Mouse (Mus musculus): ENCODE measurements at regions not wholly inside any gene's neighbourhood (a gene's known extent, or its start where the extent isn't known, plus 50 kb on each side); places are given as distances from the start of the nearest gene placed in this dataset.
A peak's percentile ranks its signal among the peaks of the same experiment; 100 is the strongest.
"Not testable (repeated sequence)": the region's sequence is repeated elsewhere in the genome, so short reads cannot be mapped to it uniquely, and the experiment has no call there.

- intact Hi-C loops (cut with DNase I) = no loop called here
- Histone ChIP-seq H3K4me3 (no peak overlapping the region), H3K27ac (no peak overlapping the region)
- TF ChIP-seq CTCF (IDR thresholded peaks at IDR 0.05) = no peak
- DNase-seq (ENCODE audit: extremely low spot score in 1 of 2, low spot score in 2 of 2) = peak in 1 of 2 experiments; percentile 16
Measured at GRCm38 (mm10) chr16:79406216-79406615, 315.3 kb upstream of the Tmprss15 start.

GRCm38 (mm10) chr16:79404064-79404463 is 313.2 kb upstream of the Tmprss15 start:
- intact Hi-C loops (cut with DNase I) = no loop called here
- no peak overlapping the region for H3K27ac ChIP-seq
- no peak for TF ChIP-seq CTCF (IDR thresholded peaks at IDR 0.05)
- DNase-seq (ENCODE audit: extremely low spot score in 1 of 2, low spot score in 2 of 2) = no peak
- no peak overlapping the region for H3K4me3 ChIP-seq

- Histone ChIP-seq H3K27ac (no peak overlapping the region), H3K4me3 (no peak overlapping the region)
- intact Hi-C loops (cut with DNase I) = no loop called here
- TF ChIP-seq CTCF (IDR thresholded peaks at IDR 0.05) = no peak
- DNase-seq (ENCODE audit: extremely low spot score in 1 of 2, low spot score in 2 of 2) = no peak
Measured at GRCm38 (mm10) chr16:79400100-79400499, 309.2 kb upstream of the Tmprss15 start.

- no peak for DNase-seq (ENCODE audit: extremely low spot score in 1 of 2, low spot score in 2 of 2)
- TF ChIP-seq CTCF (IDR thresholded peaks at IDR 0.05) = no peak
Measured at GRCm38 (mm10) chr16:79398476-79398875, 307.6 kb upstream of the Tmprss15 start.

GRCm38 (mm10) chr16:79394425-79394824 is 303.5 kb upstream of the Tmprss15 start:
- no peak for TF ChIP-seq CTCF (IDR thresholded peaks at IDR 0.05)
- intact Hi-C loops (cut with DNase I) = no loop called here

More at GRCm38 (mm10) chr16:79398476-79398875, 307.6 kb upstream of the Tmprss15 start:
- no peak overlapping the region for H3K4me3 ChIP-seq
- intact Hi-C loops (cut with DNase I) = no loop called here
- no peak overlapping the region for H3K27ac ChIP-seq

GRCm38 (mm10) chr16:79386421-79386820 is 295.5 kb upstream of the Tmprss15 start:
- no peak overlapping the region for H3K27ac ChIP-seq
- H3K4me3 ChIP-seq = no peak overlapping the region
- no peak for DNase-seq (ENCODE audit: extremely low spot score in 1 of 2, low spot score in 2 of 2)
- intact Hi-C loops (cut with DNase I) = no loop called here
- no peak for TF ChIP-seq CTCF (IDR thresholded peaks at IDR 0.05)

More at GRCm38 (mm10) chr16:79394425-79394824, 303.5 kb upstream of the Tmprss15 start:
- no peak for DNase-seq (ENCODE audit: extremely low spot score in 1 of 2, low spot score in 2 of 2)
- Histone ChIP-seq H3K27ac (no peak overlapping the region), H3K4me3 (no peak overlapping the region)

- intact Hi-C loops (cut with DNase I) = no loop called here
- no peak for TF ChIP-seq CTCF (IDR thresholded peaks at IDR 0.05)
- Histone ChIP-seq H3K4me3 (no peak overlapping the region), H3K27ac (no peak overlapping the region)
- no peak for DNase-seq (ENCODE audit: extremely low spot score in 1 of 2, low spot score in 2 of 2)
Measured at GRCm38 (mm10) chr16:79350127-79350526, 259.2 kb upstream of the Tmprss15 start.

- TF ChIP-seq CTCF (IDR thresholded peaks at IDR 0.05) = no peak
- intact Hi-C loops (cut with DNase I) = no loop called here
- H3K27ac ChIP-seq = no peak overlapping the region
- DNase-seq (ENCODE audit: extremely low spot score in 1 of 2, low spot score in 2 of 2) = no peak
- H3K4me3 ChIP-seq = no peak overlapping the region
Measured at GRCm38 (mm10) chr16:79342453-79342852, 251.6 kb upstream of the Tmprss15 start.

GRCm38 (mm10) chr16:79336416-79336815 is 245.5 kb upstream of the Tmprss15 start:
- intact Hi-C loops (cut with DNase I) = no loop called here
- no peak for TF ChIP-seq CTCF (IDR thresholded peaks at IDR 0.05)
- no peak for DNase-seq (ENCODE audit: extremely low spot score in 1 of 2, low spot score in 2 of 2)
- Histone ChIP-seq H3K4me3 (no peak overlapping the region), H3K27ac (no peak overlapping the region)

- no peak for DNase-seq (ENCODE audit: extremely low spot score in 1 of 2, low spot score in 2 of 2)
- no peak overlapping the region for H3K27ac ChIP-seq
Measured at GRCm38 (mm10) chr16:79336016-79336415, 245.1 kb upstream of the Tmprss15 start.

GRCm38 (mm10) chr16:79313301-79313700 is 222.4 kb upstream of the Tmprss15 start:
- intact Hi-C loops (cut with DNase I) = no loop called here
- Histone ChIP-seq H3K4me3 (no peak overlapping the region), H3K27ac (no peak overlapping the region)
- DNase-seq (ENCODE audit: extremely low spot score in 1 of 2, low spot score in 2 of 2) = no peak
- no peak for TF ChIP-seq CTCF (IDR thresholded peaks at IDR 0.05)

More at GRCm38 (mm10) chr16:79336016-79336415, 245.1 kb upstream of the Tmprss15 start:
- intact Hi-C loops (cut with DNase I) = no loop called here
- no peak overlapping the region for H3K4me3 ChIP-seq
- no peak for TF ChIP-seq CTCF (IDR thresholded peaks at IDR 0.05)

GRCm38 (mm10) chr16:79312702-79313101 is 221.8 kb upstream of the Tmprss15 start:
- H3K4me3 ChIP-seq = no peak overlapping the region
- intact Hi-C loops (cut with DNase I) = no loop called here
- no peak for TF ChIP-seq CTCF (IDR thresholded peaks at IDR 0.05)
- no peak for DNase-seq (ENCODE audit: extremely low spot score in 1 of 2, low spot score in 2 of 2)
- no peak overlapping the region for H3K27ac ChIP-seq

- Histone ChIP-seq H3K27ac (no peak overlapping the region), H3K4me3 (no peak overlapping the region)
- DNase-seq (ENCODE audit: extremely low spot score in 1 of 2, low spot score in 2 of 2) = no peak
- intact Hi-C loops (cut with DNase I) = no loop called here
- no peak for TF ChIP-seq CTCF (IDR thresholded peaks at IDR 0.05)
Measured at GRCm38 (mm10) chr16:79308541-79308940, 217.6 kb upstream of the Tmprss15 start.

GRCm38 (mm10) chr16:79296621-79297020 is 205.7 kb upstream of the Tmprss15 start:
- H3K27ac ChIP-seq; H3K4me3 ChIP-seq; DNase-seq (ENCODE audit: extremely low spot score in 1 of 2, low spot score in 2 of 2); intact Hi-C loops (cut with DNase I): not testable (repeated sequence)

Measured in left cerebral cortex, adult 2 months (tissue).